Comparison of ENCODE assay signal across 29 mouse cellular contexts in the genomic region with DNA sequence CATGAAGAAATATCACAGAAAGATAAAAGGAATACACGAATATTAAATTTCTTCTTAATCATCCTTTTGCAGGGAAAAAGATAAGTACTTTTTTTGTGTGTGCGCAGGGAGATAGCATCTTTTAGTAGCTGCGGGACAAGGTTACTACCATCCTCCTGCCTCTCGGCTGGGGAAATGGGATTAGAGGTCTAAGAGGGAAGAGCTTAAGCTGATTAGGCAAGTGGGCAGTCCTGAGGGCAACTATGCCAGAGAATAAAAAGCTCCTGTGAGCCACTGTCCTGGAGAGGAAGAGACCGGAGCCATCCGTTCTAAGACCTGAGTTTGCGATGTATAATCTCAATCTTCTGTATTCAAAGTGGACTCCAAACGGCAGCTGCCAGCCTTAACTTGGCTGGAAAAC. TPM values are rescaled to one million over a fixed set of nuclear protein-coding genes. Genes with fewer than 3 reads are reported as not detected.
DNase-seq lines count a peak whose midpoint lies in the region; TF ChIP-seq lines count a peak whose summit lies in the region.
"Had no signal": no experiment of that assay in that cellular context is flagged by ENCODE, and none has a peak within 500 bp of the region (broad histone marks: within the 10 kb centered on the region; RNA-seq: fewer than 3 reads in every experiment).

No protein-coding gene starts in this region.

- H3K4me3 ChIP-seq in MEL (ENCODE audit: control insufficient read depth in 1 of 2, insufficient read depth in 1 of 2, low read depth in 2 of 2, low read length in 2 of 2) = no peak overlapping the region
- H3K4me3 ChIP-seq: embryonic facial prominence, embryonic 12.5 days; embryonic facial prominence, embryonic 15.5 days; gastrocnemius, adult 2 months; heart, embryonic 12.5 days; heart, embryonic 15.5 days had no signal

- no peak overlapping the region for H3K9ac ChIP-seq in MEL (ENCODE audit: control insufficient read depth, low read depth, low read length, poor library complexity, severe bottlenecking)
- H3K9ac ChIP-seq: embryonic facial prominence, embryonic 12.5 days; embryonic facial prominence, embryonic 15.5 days; forebrain, postnatal 0 days; heart, embryonic 12.5 days; heart, embryonic 15.5 days; hindbrain, embryonic 14.5 days had no signal

- H3K27me3 ChIP-seq in MEL (ENCODE audit: control insufficient read depth in 1 of 2, insufficient read depth in 2 of 2, low read length in 2 of 2) = no peaks in the 10 kb centered on the region
- H3K27me3 ChIP-seq: embryonic facial prominence, embryonic 15.5 days; heart, embryonic 12.5 days; heart, embryonic 15.5 days; Patski had no signal

- H3K9me3 ChIP-seq in MEL (replicated peaks; ENCODE audit: insufficient read depth, low read length) = no peaks in the 10 kb centered on the region
- H3K9me3 ChIP-seq: embryonic facial prominence, embryonic 12.5 days; embryonic facial prominence, embryonic 15.5 days; heart, embryonic 12.5 days; heart, embryonic 15.5 days had no signal

- DNase-seq in MEL (ENCODE audit: low read depth, low spot score) (no peak), MN1 (ENCODE audit: low spot score) (peak; percentile 14)
- DNase-seq in retina, embryonic 14.5 days (ENCODE audit: low spot score) = peak; percentile 23
- no peak for DNase-seq in spleen, postnatal 36 days (ENCODE audit: low spot score in 2 of 2)
- no peak for DNase-seq in left cerebral cortex, adult 9 months (ENCODE audit: low spot score in 2 of 2)
- no peak for DNase-seq in urinary bladder, postnatal 14 days (ENCODE audit: low spot score)
- DNase-seq: adrenal gland, postnatal 10 days; adrenal gland, postnatal 36 days; cerebellum, adult 11 months; cerebellum, adult 2 months; cerebellum, adult 9-11 months; cerebellum, postnatal 25 days; forebrain, postnatal 0 days; gastrocnemius, adult 2 months; gastrocnemius, postnatal 25 days; heart, adult 18-20 months; heart, postnatal 10 days; heart, postnatal 4 days had no signal

- H3K79me2 ChIP-seq in MEL (ENCODE audit: control insufficient read depth, insufficient read depth, low read length, poor library complexity) = no peaks in the 10 kb centered on the region

- peaks cover 9 to 20% of the 10 kb centered on the region in 2 experiments for H3K4me1 ChIP-seq in MEL (ENCODE audit: control insufficient read depth in 1 of 2, insufficient read depth in 2 of 2, low read length in 2 of 2)

- TF ChIP-seq POLR2A in MEL (IDR thresholded peaks at IDR 0.05; ENCODE audit: control insufficient read depth in 1 of 2, insufficient read depth in 1 of 2, low read depth in 1 of 2, low read length in 2 of 2, poor library complexity in 1 of 2) = no peak

- TF ChIP-seq EP300 in MEL (IDR thresholded peaks at IDR 0.05; ENCODE audit: low read depth in 1 of 2, low read length in 2 of 2) = peak; percentile 16 to 34; a peak in 1 of 4 replicates

- TF ChIP-seq CTCF in MEL (IDR thresholded peaks at IDR 0.05 in 2 of 3, conservative IDR thresholded peaks at IDR 0.05 in 1 of 3; ENCODE audit: control insufficient read depth in 1 of 3, insufficient read depth in 1 of 3, low read depth in 2 of 3, low read length in 3 of 3, poor library complexity in 1 of 3, severe bottlenecking in 1 of 3) = no peak

- H3K27ac ChIP-seq in MEL (ENCODE audit: control insufficient read depth, low read depth, low read length) = no peak overlapping the region
- H3K27ac ChIP-seq: embryonic facial prominence, embryonic 12.5 days; embryonic facial prominence, embryonic 15.5 days; gastrocnemius, adult 2 months; heart, embryonic 15.5 days; hindbrain, embryonic 14.5 days; hindbrain, postnatal 0 days had no signal

- no peak for TF ChIP-seq RAD21 in MEL (IDR thresholded peaks at IDR 0.05; ENCODE audit: low read depth, low read length)

- H3K36me3 ChIP-seq in MEL (ENCODE audit: control insufficient read depth in 1 of 2, insufficient read depth in 2 of 2, low read length in 2 of 2) = peaks cover 0 to 28% of the 10 kb centered on the region in 2 experiments; a peak in 2 of 4 replicates
- H3K36me3 ChIP-seq: embryonic facial prominence, embryonic 12.5 days; embryonic facial prominence, embryonic 15.5 days; heart, embryonic 12.5 days; heart, embryonic 15.5 days had no signal

TF ChIP-seq in MEL, 35 proteins besides CTCF, POLR2A, EP300 and RAD21:
- TF ChIP-seq USF2 (IDR thresholded peaks at IDR 0.05; ENCODE audit: borderline replicate concordance in 1 of 2, insufficient read depth in 1 of 2, low read depth in 1 of 2, low read length in 2 of 2) (no peak), SMC3 (IDR thresholded peaks at IDR 0.05; ENCODE audit: low read depth, low read length) (no peak), ZNF384 (IDR thresholded peaks at IDR 0.05; ENCODE audit: low read depth, low read length) (0 out of 2 replicates have a peak, but pooled peaks have one; percentile 33), TCF12 (IDR thresholded peaks at IDR 0.05; ENCODE audit: low read depth, low read length) (0 out of 2 replicates have a peak, but pooled peaks have one; percentile 43)

RNA-seq across cellular contexts. Expression of a gene that starts 45.2 kb away (rescaled TPM):
- not detected in 2 replicates for total RNA-seq in MEL (2012; rRNA removed)
- polyA plus RNA-seq in MEL (2012; ENCODE audit: insufficient read depth in 1 of 2, insufficient read length in 2 of 2, low read depth in 1 of 2, low replicate concordance in 2 of 2, missing spikeins in 1 of 2) = not detected
- total RNA-seq: common myeloid progenitor, adult 5-6 weeks; hindbrain, postnatal 0 days had no signal
- polyA plus RNA-seq: CD4-positive, CD25-positive, alpha-beta regulatory T cell, adult 4 months; embryonic facial prominence, embryonic 15.5 days; forebrain, embryonic 11.5 days; forebrain, embryonic 14.5 days had no signal

RNA-seq across cellular contexts. Expression of a gene that starts 45.8 kb away (rescaled TPM):
- 15.3 and 22.9 TPM in 2 replicates for total RNA-seq in MEL (2012; rRNA removed)
- polyA plus RNA-seq in MEL (2012; ENCODE audit: insufficient read depth in 1 of 2, insufficient read length in 2 of 2, low read depth in 1 of 2, low replicate concordance in 2 of 2, missing spikeins in 1 of 2) = 10 to 100 TPM; 19.9 to 30.9 TPM

Comparison
In these comparisons a context has a peak if more than half of its experiments do, and no peak if none do; other contexts are left out.
1. DNase-seq: peak in MN1 (single experiment) and retina, embryonic 14.5 days (single experiment); none in MEL (single experiment), spleen, postnatal 36 days (0 of 2), left cerebral cortex, adult 9 months (0 of 2) and urinary bladder, postnatal 14 days (single experiment).